8 mouse cellular contexts compared by ENCODE assay signal in the genomic region with DNA sequence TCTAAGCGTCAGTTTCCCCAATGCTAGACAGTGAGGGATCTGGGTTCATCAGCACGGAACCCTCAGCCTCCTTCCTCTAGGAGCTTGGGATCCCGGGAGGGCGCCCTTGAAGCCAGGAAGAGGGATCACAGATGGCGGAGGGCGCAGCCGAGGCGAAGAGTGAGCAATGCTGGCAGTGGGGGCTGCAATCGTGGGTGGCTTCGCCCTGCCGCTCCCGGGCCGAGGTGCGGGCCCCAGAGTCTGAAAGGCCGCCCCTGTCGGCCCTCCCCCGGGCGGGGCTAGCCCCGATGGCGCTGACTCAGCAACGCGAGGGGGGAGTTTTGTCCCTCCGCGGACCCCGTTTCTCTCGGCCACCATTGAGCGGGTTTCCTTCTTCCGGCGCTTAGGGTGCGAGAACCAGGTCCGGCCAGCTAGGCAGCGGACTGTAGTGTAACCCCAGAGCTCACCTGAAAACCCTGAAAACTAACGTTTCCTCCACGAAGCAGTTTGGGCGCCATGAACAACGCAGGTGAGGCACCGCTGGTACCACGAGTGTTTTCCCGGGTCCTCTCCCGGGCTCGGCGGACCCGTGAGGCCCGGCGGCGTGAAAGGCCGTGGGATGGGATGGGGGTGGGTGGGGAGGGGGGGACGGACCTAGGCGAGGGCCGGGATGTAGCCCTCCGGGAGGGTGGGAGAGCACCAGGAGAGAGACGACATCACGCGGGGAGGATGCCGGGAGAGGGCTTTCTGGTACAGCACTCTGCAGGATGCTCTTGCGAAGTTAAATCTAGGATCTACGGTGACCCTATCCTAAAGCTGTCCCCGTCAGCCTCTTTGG. TPM values are rescaled to one million over a fixed set of nuclear protein-coding genes. Genes with fewer than 3 reads are reported as not detected.
DNase-seq lines count a peak whose midpoint lies in the region; ATAC-seq and TF ChIP-seq lines count a peak whose summit lies in the region.

No protein-coding gene starts in this region.

- H3K4me2 ChIP-seq in forebrain, embryonic 11.5 days (ENCODE audit: low read depth, low read length, severe bottlenecking) = peak overlapping the region; percentile 60
- peak overlapping the region; percentile 92 for H3K4me2 ChIP-seq in heart, postnatal 0 days (ENCODE audit: low read depth, low read length)
- H3K4me2 ChIP-seq in liver, embryonic 16.5 days (ENCODE audit: low read depth, low read length) = peak overlapping the region; percentile 95
- H3K4me2 ChIP-seq in neural tube, embryonic 13.5 days = peak overlapping the region; percentile 80

- no peaks in the 10 kb centered on the region for H3K36me3 ChIP-seq in forebrain, embryonic 11.5 days (ENCODE audit: control insufficient read depth, insufficient read depth, low read length)
- peaks cover 11% of the 10 kb centered on the region; the same call in 1 of the 2 replicates for H3K36me3 ChIP-seq in heart, postnatal 0 days (replicated peaks; ENCODE audit: control insufficient read depth, insufficient read depth, low read length)
- no peaks in the 10 kb centered on the region; the same call in none of the 2 replicates for H3K36me3 ChIP-seq in liver, embryonic 16.5 days (ENCODE audit: control insufficient read depth, insufficient read depth)
- H3K36me3 ChIP-seq in neural tube, embryonic 13.5 days = peaks cover 10% of the 10 kb centered on the region
- H3K36me3 ChIP-seq in testis, adult 2 months (ENCODE audit: control insufficient read depth, insufficient read depth, low read length) = no peaks in the 10 kb centered on the region

- peak; percentile 62 for TF ChIP-seq POLR2A in testis, adult 2 months (IDR thresholded peaks at IDR 0.05; ENCODE audit: control insufficient read depth, low read depth, low read length)

- under 1% methylated on average over 57 of the region's 58 CpGs for WGBS in forebrain, embryonic 11.5 days
- WGBS in heart, postnatal 0 days = under 1% methylated on average over 57 of the region's 58 CpGs
- 1% methylated on average over 57 of the region's 58 CpGs for WGBS in liver, embryonic 16.5 days (ENCODE audit: insufficient replicate concordance)
- WGBS in neural tube, embryonic 13.5 days = under 1% methylated on average over 58 of the region's 58 CpGs

- TF ChIP-seq CTCF in heart, postnatal 0 days (IDR thresholded peaks at IDR 0.05; ENCODE audit: low read depth) = no peak
- no peak for TF ChIP-seq CTCF in testis, adult 2 months (IDR thresholded peaks at IDR 0.05; ENCODE audit: control insufficient read depth, insufficient read depth, insufficient replicate concordance, low read depth, low read length)

- TF ChIP-seq EP300 in heart, postnatal 0 days (IDR thresholded peaks at IDR 0.05; ENCODE audit: low read depth) = 0 out of 2 replicates have a peak, but pooled peaks have one; percentile 25

- peaks cover 3% of the 10 kb centered on the region; the same call in 1 of the 2 replicates for H3K4me1 ChIP-seq in forebrain, embryonic 11.5 days (replicated peaks; ENCODE audit: control insufficient read depth, insufficient read depth, low read length)
- H3K4me1 ChIP-seq in heart, postnatal 0 days (ENCODE audit: control insufficient read depth, insufficient read depth) = peaks cover 9% of the 10 kb centered on the region; the same call in 1 of the 2 replicates
- peaks cover 11% of the 10 kb centered on the region for H3K4me1 ChIP-seq in liver, embryonic 16.5 days (ENCODE audit: control insufficient read depth, low read depth, low read length)
- H3K4me1 ChIP-seq in neural tube, embryonic 13.5 days (replicated peaks) = peaks cover 19% of the 10 kb centered on the region
- H3K4me1 ChIP-seq in testis, adult 2 months (ENCODE audit: control insufficient read depth, insufficient read depth, low read length) = peaks cover 5% of the 10 kb centered on the region

- peak; percentile 75 to 88 for DNase-seq in CD8-positive naive resting alpha-beta T cell, adult 2 months (ENCODE audit: low read depth in 2 of 2, low spot score in 2 of 2)
- DNase-seq in c-Kit-positive CD71-negative TER-119-negative erythroid progenitor cells, embryonic 14.5 days (ENCODE audit: low read depth) = peak; percentile 85
- peak; percentile 94 for DNase-seq in forebrain, embryonic 11.5 days (ENCODE audit: low spot score)
- peak; percentile 77 for DNase-seq in heart, postnatal 0 days (ENCODE audit: low spot score)
- peak; percentile 98 for DNase-seq in kidney, postnatal 4 days

- peak; percentile 92 for ATAC-seq in forebrain, embryonic 11.5 days (replicated peaks; ENCODE audit: low FRiP score)
- ATAC-seq in heart, postnatal 0 days (ENCODE audit: insufficient read depth, low read depth) = peak; percentile 95
- ATAC-seq in liver, embryonic 16.5 days (ENCODE audit: low read depth) = peak; percentile 94
- peak; percentile 91 for ATAC-seq in neural tube, embryonic 13.5 days (ENCODE audit: low read depth)

- H3K27ac ChIP-seq in forebrain, embryonic 11.5 days (ENCODE audit: low read depth, low read length) = peak overlapping the region; percentile 25; the same call in 1 of the 2 replicates
- peak overlapping the region; percentile 82 for H3K27ac ChIP-seq in heart, postnatal 0 days (ENCODE audit: low read depth)
- H3K27ac ChIP-seq in liver, embryonic 16.5 days (ENCODE audit: low read length) = peak overlapping the region; percentile 53
- H3K27ac ChIP-seq in neural tube, embryonic 13.5 days (replicated peaks) = peak overlapping the region; percentile 78
- peak overlapping the region; percentile 58 for H3K27ac ChIP-seq in testis, adult 2 months (ENCODE audit: control insufficient read depth, insufficient read depth, low read depth, low read length)

- H3K9ac ChIP-seq in forebrain, embryonic 11.5 days (ENCODE audit: low read length) = peak overlapping the region; percentile 86
- H3K9ac ChIP-seq in heart, postnatal 0 days (replicated peaks; ENCODE audit: low read depth, low read length) = peak overlapping the region; percentile 79
- H3K9ac ChIP-seq in liver, embryonic 16.5 days (ENCODE audit: low read depth, low read length) = peak overlapping the region; percentile 79
- H3K9ac ChIP-seq in neural tube, embryonic 13.5 days = peak overlapping the region; percentile 94

- H3K4me3 ChIP-seq in forebrain, embryonic 11.5 days (ENCODE audit: low read depth, low read length) = peak overlapping the region; percentile 93
- H3K4me3 ChIP-seq in heart, postnatal 0 days (ENCODE audit: low read depth, low read length) = peak overlapping the region; percentile 85
- H3K4me3 ChIP-seq in liver, embryonic 16.5 days (ENCODE audit: low read depth, low read length) = peak overlapping the region; percentile 87
- H3K4me3 ChIP-seq in neural tube, embryonic 13.5 days = peak overlapping the region; percentile 80
- H3K4me3 ChIP-seq in testis, adult 2 months (ENCODE audit: control insufficient read depth, low read depth, low read length) = peak overlapping the region; percentile 93

- H3K27me3 ChIP-seq in forebrain, embryonic 11.5 days (ENCODE audit: control insufficient read depth, insufficient read depth, low read length) = no peaks in the 10 kb centered on the region
- no peaks in the 10 kb centered on the region for H3K27me3 ChIP-seq in heart, postnatal 0 days (ENCODE audit: control insufficient read depth, insufficient read depth, low read length)
- no peaks in the 10 kb centered on the region for H3K27me3 ChIP-seq in liver, embryonic 16.5 days (ENCODE audit: control insufficient read depth, insufficient read depth, low read depth, low read length)
- H3K27me3 ChIP-seq in neural tube, embryonic 13.5 days = no peaks in the 10 kb centered on the region
- no peaks in the 10 kb centered on the region for H3K27me3 ChIP-seq in testis, adult 2 months (ENCODE audit: control insufficient read depth, insufficient read depth, low read length)

- no peaks in the 10 kb centered on the region for H3K9me3 ChIP-seq in forebrain, embryonic 11.5 days (ENCODE audit: control insufficient read depth, low read length)
- no peaks in the 10 kb centered on the region for H3K9me3 ChIP-seq in heart, postnatal 0 days (replicated peaks; ENCODE audit: control insufficient read depth, low read length)
- H3K9me3 ChIP-seq in liver, embryonic 16.5 days (replicated peaks; ENCODE audit: control insufficient read depth, low read length) = no peaks in the 10 kb centered on the region
- H3K9me3 ChIP-seq in neural tube, embryonic 13.5 days = no peaks in the 10 kb centered on the region

RNA-seq across cellular contexts. Expression of gene Blmh, which starts 21.0 kb away (rescaled TPM):
- 167 and 174 TPM in 2 replicates for polyA plus RNA-seq in forebrain, embryonic 11.5 days (2014; fragmentation: Nextera tagmentation; extraction: Ambion mirVana)
- 40.2 and 92.9 TPM in 2 replicates for total RNA-seq in heart, postnatal 0 days (2014; rRNA removed; ENCODE audit: low replicate concordance)
- 63.1 and 63.7 TPM in 2 replicates for polyA plus RNA-seq in heart, postnatal 0 days (2015; fragmentation: Nextera tagmentation; extraction: Ambion mirVana)
- 37.5 and 41.1 TPM in 2 replicates for polyA plus RNA-seq in liver, embryonic 16.5 days (2015; fragmentation: Nextera tagmentation; extraction: Ambion mirVana)
- 146 and 180 TPM in 2 replicates for polyA plus RNA-seq in neural tube, embryonic 13.5 days (2015; fragmentation: Nextera tagmentation; extraction: Ambion mirVana)
- 7.2 and 7.3 TPM in 2 replicates for polyA plus RNA-seq in testis, adult 2 months (2012; rRNA removed)

RNA-seq across cellular contexts. Expression of gene Tmigd1, which starts 43.6 kb away (rescaled TPM):
- polyA plus RNA-seq in forebrain, embryonic 11.5 days (2014; fragmentation: Nextera tagmentation; extraction: Ambion mirVana) = not detected in 2 replicates
- total RNA-seq in heart, postnatal 0 days (2014; rRNA removed; ENCODE audit: low replicate concordance) = not detected in 2 replicates
- 0.41 and 0.56 TPM in 2 replicates for polyA plus RNA-seq in heart, postnatal 0 days (2015; fragmentation: Nextera tagmentation; extraction: Ambion mirVana)
- 0.06 TPM in 1 of 2 replicates, not detected in the other for polyA plus RNA-seq in liver, embryonic 16.5 days (2015; fragmentation: Nextera tagmentation; extraction: Ambion mirVana)
- 0.21 TPM in 1 of 2 replicates, not detected in the other for polyA plus RNA-seq in neural tube, embryonic 13.5 days (2015; fragmentation: Nextera tagmentation; extraction: Ambion mirVana)
- not detected in 2 replicates for polyA plus RNA-seq in testis, adult 2 months (2012; rRNA removed)

RNA-seq across cellular contexts. Expression of gene Slc6a4, which starts 52.8 kb away (rescaled TPM):
- 0.41 and 1.2 TPM in 2 replicates for polyA plus RNA-seq in forebrain, embryonic 11.5 days (2014; fragmentation: Nextera tagmentation; extraction: Ambion mirVana)
- total RNA-seq in heart, postnatal 0 days (2014; rRNA removed; ENCODE audit: low replicate concordance) = 0.08 and 1.4 TPM in 2 replicates
- 0.44 and 0.71 TPM in 2 replicates for polyA plus RNA-seq in heart, postnatal 0 days (2015; fragmentation: Nextera tagmentation; extraction: Ambion mirVana)
- polyA plus RNA-seq in liver, embryonic 16.5 days (2015; fragmentation: Nextera tagmentation; extraction: Ambion mirVana) = 1.7 and 1.9 TPM in 2 replicates
- polyA plus RNA-seq in neural tube, embryonic 13.5 days (2015; fragmentation: Nextera tagmentation; extraction: Ambion mirVana) = 0.25 and 0.36 TPM in 2 replicates
- 1.0 and 1.7 TPM in 2 replicates for polyA plus RNA-seq in testis, adult 2 months (2012; rRNA removed)

Comparison
In these comparisons a context has a peak if more than half of its experiments do, and no peak if none do; other contexts are left out.
1. Peak in every context shown above with its lines: DNase-seq, ATAC-seq, H3K4me3 ChIP-seq and H3K27ac ChIP-seq.
2. H3K27ac ChIP-seq: peak in every context shown above with its lines; median percentile 82 in heart, postnatal 0 days; 78 in neural tube, embryonic 13.5 days; 58 in testis, adult 2 months; 53 in liver, embryonic 16.5 days; 25 in forebrain, embryonic 11.5 days.